Mouse (Mus musculus): ENCODE measurements at regions not wholly inside any gene's neighbourhood (a gene's known extent, or its start where the extent isn't known, plus 50 kb on each side); places are given as distances from the start of the nearest gene placed in this dataset.

DNA sequence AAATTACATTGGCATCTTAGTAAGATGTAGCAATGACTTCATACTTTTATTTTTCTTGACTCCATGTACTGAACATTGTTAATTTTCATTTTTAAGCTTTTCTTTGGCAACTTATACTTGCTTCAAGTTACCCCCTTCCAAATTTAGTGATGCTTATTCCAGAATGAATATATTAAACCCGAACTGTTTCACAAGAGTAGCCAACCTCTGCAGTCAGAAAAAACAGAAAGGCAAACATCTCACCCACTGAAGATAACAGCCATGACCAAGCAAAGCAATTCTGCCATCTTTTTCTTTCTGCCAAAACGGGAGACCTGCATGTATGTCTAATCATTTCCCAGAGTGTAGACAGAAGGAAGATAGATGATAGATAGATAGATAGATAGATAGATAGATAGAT lies 72.0 kb upstream of the Gm4301 start:
- no peak for TF ChIP-seq GATA1 (IDR thresholded peaks at IDR 0.05; ENCODE audit: borderline replicate concordance, low read length)
- no peak for TF ChIP-seq FLI1 (IDR thresholded peaks at IDR 0.05; ENCODE audit: low read length)
